Mouse (Mus musculus) stomach, embryonic 16.5 days (tissue): Measurements from ENCODE around the gene Dnajb8. TPM values are rescaled to one million over a fixed set of nuclear protein-coding genes. Genes with fewer than 3 reads are reported as not detected.

ENCODE experiments used
- ATAC-seq: fragments of 200-750 bp; cut with Nextera tagmentation; 2 replicates; pipeline ENCODE4 v1.8.0; 2017; ENCODE audit warnings: moderate number of reproducible peaks, moderate TSS enrichment; ENCODE audit not compliant: insufficient read depth, low FRiP score
- H3K27ac ChIP-seq: fragments of 300-500 bp; sonication (generic); 2 replicates; pipeline ENCODE4 v1.5.1; 2014; ENCODE audit warnings: low read length
- H3K27me3 ChIP-seq: fragments of 300-500 bp; sonication (generic); 2 replicates; pipeline ENCODE4 v1.6.1; 2014; ENCODE audit warnings: low read length, control low read depth, mixed read lengths; ENCODE audit not compliant: control insufficient read depth, insufficient read depth
- H3K36me3 ChIP-seq: fragments of 300-500 bp; sonication (generic); 2 replicates; pipeline ENCODE4 v1.6.1; 2014; ENCODE audit warnings: low read length; ENCODE audit not compliant: control insufficient read depth, insufficient read depth
- H3K4me1 ChIP-seq: fragments of 300-500 bp; sonication (generic); 2 replicates; pipeline ENCODE4 v1.6.1; 2014; ENCODE audit warnings: low read length, control low read depth, mixed read lengths; ENCODE audit not compliant: control insufficient read depth, insufficient read depth
- H3K4me2 ChIP-seq: fragments of 300-500 bp; sonication (generic); 2 replicates; pipeline ENCODE4 v1.6.1; 2014; ENCODE audit warnings: low read depth, low read length, mixed read lengths
- H3K4me3 ChIP-seq: fragments of 300-500 bp; sonication (generic); replicated peaks from 2 replicates; pipeline ENCODE4 v1.5.1; 2014; ENCODE audit warnings: mild to moderate bottlenecking, low read length
- H3K9ac ChIP-seq: fragments of 300-500 bp; sonication (generic); 2 replicates; pipeline ENCODE4 v1.6.1; 2014; ENCODE audit warnings: low read length
- H3K9me3 ChIP-seq: fragments of 300-500 bp; sonication (generic); replicated peaks from 2 replicates; pipeline ENCODE4 v1.6.1; 2016; ENCODE audit warnings: low read length, control low read depth; ENCODE audit not compliant: control insufficient read depth
- WGBS: fragments of 180-500 bp; shearing (Covaris S2); extraction: QIAGEN DNeasy Blood & Tissue Kit; methylation state at CpG from one replicate; pipeline ENCODE4 v1.1.7; 2014; 5-methylcytosine and 5-hydroxymethylcytosine counted together
- polyA plus RNA-seq: library from polyadenylated mRNA; unstranded; fragments of >200 nt; fragmentation: Nextera tagmentation; extraction: Ambion mirVana; gene quantifications from 2 replicates; pipeline ENCODE4 v1.2.1, GENCODE M21; 2015

Dnajb8 gene
- polyA plus RNA-seq, 1 experiment from 2014 or later = not detected

DNA sequence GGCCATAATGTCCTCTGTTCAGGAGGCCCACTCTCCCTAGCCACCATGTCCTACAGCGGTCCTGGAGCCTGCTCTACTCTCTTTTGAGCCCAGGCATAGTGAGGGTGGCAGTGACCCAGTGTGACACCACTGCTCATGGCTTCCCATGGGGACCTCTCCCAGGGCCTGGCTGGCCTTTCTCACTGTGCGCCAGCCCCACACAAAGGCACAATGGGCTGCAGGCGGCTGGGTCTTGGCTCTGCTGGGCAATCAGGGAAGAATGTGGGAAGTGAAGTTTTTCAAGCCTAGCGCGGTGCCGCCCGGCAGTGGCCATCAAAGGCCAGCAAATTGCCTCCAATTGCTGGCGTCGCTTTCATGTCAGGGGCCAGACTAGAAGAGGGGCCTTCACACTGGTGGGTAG, 40.1 kb downstream of the Dnajb8 start:
- H3K4me1 ChIP-seq = no peaks in the 10 kb centered on the region
- 67% methylated on average over 9 of the region's 9 CpGs for WGBS
- H3K27me3 ChIP-seq = no peaks in the 10 kb centered on the region
- no peak for ATAC-seq
- H3K27ac ChIP-seq = no peak overlapping the region
- H3K4me2 ChIP-seq = no peak overlapping the region
- peak overlapping the region; percentile 13; the same call in 1 of the 2 replicates for H3K9ac ChIP-seq
- no peaks in the 10 kb centered on the region for H3K36me3 ChIP-seq
- no peak overlapping the region for H3K4me3 ChIP-seq
- H3K9me3 ChIP-seq = no peaks in the 10 kb centered on the region

DNA sequence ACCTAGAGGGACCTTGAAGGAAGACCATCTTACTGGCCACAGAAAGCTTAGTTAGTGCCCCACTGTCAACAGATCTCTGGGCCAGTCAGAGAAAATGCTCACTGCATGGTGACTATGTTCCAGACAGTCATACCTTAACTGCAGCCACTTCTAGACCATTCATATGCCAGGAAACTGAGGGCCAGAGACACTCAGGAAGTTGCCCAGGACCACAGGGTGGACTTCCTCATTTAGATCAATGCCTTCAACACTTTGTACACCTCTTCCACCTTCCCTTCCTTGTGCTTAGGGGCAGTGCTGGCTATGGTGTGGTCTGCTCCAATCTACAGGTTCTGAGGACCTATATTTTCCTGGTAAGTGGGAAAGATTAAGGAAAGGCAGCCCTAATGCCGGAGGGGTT, 43.3 kb downstream of the Dnajb8 start:
- Histone ChIP-seq H3K27me3 (no peaks in the 10 kb centered on the region), H3K9me3 (no peaks in the 10 kb centered on the region), H3K27ac (no peak overlapping the region), H3K4me3 (no peak overlapping the region), H3K4me1 (no peaks in the 10 kb centered on the region), H3K9ac (no peak overlapping the region), H3K4me2 (no peak overlapping the region), H3K36me3 (no peaks in the 10 kb centered on the region)
- no peak for ATAC-seq
- WGBS = 88% methylated on average over 1 of the region's 1 CpGs

DNA sequence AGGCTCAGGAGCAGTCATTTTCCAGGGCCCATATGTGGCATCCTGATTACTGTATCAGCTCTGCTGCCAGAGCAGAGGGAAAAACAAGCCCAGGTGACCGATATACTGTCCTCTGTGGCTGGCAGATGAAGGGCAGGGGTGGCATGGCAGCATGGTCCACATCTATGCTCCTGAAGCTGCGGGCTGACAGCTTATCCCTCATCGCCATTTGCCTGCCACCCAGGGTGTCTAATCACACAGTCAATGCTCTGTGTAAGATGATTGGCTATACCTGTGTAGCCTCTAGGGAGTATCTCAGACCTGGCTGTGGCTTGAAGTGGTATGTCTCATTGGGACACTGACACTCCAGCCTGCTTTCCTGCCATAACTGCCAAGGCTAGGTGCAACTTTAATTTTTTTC, 44.0 kb downstream of the Dnajb8 start:
- 83% methylated on average over 3 of the region's 3 CpGs for WGBS
- no peak overlapping the region for H3K4me3 ChIP-seq

DNA sequence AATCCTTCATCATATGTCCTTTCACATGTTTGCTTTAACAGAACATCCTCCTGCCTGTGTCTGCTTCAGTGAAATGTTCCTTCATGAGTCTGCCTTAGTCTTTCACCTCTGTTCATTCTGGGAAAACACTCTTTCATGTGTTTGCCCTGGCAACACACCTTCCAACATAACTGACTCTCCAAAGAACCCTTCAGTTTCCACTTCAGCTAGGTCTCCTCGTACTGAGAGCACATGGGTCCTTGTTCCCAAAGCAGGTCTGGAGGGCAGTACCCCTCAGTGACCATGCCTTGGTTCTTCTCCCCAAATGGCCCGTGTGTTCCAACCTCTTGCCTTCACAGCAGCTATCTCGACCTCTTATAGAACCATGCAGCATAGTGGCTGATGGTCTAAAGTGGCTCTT, 45.0 kb downstream of the Dnajb8 start:
- Histone ChIP-seq H3K4me1 (no peaks in the 10 kb centered on the region), H3K9me3 (no peaks in the 10 kb centered on the region), H3K4me2 (no peak overlapping the region), H3K9ac (no peak overlapping the region), H3K4me3 (no peak overlapping the region), H3K27ac (no peak overlapping the region), H3K36me3 (no peaks in the 10 kb centered on the region), H3K27me3 (no peaks in the 10 kb centered on the region)
- WGBS = 86% methylated on average over 3 of the region's 3 CpGs
- no peak for ATAC-seq

More for the DNA sequence above, 44.0 kb downstream of the Dnajb8 start:
- Histone ChIP-seq H3K4me1 (no peaks in the 10 kb centered on the region), H3K9me3 (no peaks in the 10 kb centered on the region), H3K27ac (no peak overlapping the region), H3K9ac (no peak overlapping the region), H3K36me3 (no peaks in the 10 kb centered on the region), H3K4me2 (no peak overlapping the region), H3K27me3 (no peaks in the 10 kb centered on the region)
- no peak for ATAC-seq

DNA sequence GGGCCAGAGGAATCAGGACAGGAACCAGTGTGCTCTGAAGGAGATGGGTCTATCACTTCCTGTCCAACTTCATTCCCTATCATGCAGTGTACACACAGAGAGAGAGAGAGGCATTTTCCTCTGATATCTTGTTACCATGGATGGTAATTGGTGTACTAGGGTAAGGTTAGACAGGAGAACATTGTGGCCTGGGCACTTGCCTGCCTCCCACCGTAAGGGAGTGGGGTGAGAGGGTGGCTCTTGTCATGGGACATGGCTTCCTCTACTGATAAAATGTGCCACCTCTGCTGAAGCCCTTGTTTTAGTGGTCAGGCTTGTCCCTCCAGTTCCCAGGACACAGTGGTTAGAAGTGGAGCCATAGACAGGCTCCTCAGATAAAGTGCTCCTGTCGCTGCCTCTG, 45.9 kb downstream of the Dnajb8 start:
- Histone ChIP-seq H3K4me2 (no peak overlapping the region), H3K27ac (no peak overlapping the region), H3K4me1 (no peaks in the 10 kb centered on the region), H3K9ac (no peak overlapping the region), H3K9me3 (no peaks in the 10 kb centered on the region), H3K4me3 (no peak overlapping the region), H3K36me3 (no peaks in the 10 kb centered on the region), H3K27me3 (no peaks in the 10 kb centered on the region)
- no peak for ATAC-seq
- WGBS = 71% methylated on average over 2 of the region's 2 CpGs

DNA sequence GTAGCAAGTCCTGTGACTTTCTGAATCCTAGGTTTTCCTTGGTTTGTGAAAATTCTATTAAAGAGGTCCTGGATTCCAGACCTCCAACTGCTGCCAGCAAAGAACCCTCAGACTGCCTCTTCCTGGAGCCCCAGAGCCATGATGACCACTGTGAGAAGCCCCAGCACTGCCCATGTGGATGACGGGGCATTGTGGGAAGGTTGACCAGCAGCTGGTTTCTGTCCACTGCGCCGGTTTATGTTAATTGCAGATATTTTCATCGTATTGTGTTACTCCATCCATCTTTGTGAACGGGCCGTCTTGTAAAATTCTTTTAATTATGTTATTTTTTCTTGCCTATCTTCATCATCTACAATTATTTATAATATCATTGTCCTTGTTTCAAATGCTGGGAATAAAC, 52.6 kb downstream of the Dnajb8 start:
- H3K4me1 ChIP-seq = peaks cover 7% of the 10 kb centered on the region; the same call in 1 of the 2 replicates
- 50% methylated on average over 6 of the region's 6 CpGs for WGBS
- no peaks in the 10 kb centered on the region for H3K27me3 ChIP-seq
- no peak overlapping the region for H3K4me3 ChIP-seq
- no peaks in the 10 kb centered on the region for H3K9me3 ChIP-seq
- no peak overlapping the region for H3K4me2 ChIP-seq
- H3K36me3 ChIP-seq = no peaks in the 10 kb centered on the region
- no peak for ATAC-seq
- H3K27ac ChIP-seq = no peak overlapping the region
- no peak overlapping the region for H3K9ac ChIP-seq

DNA sequence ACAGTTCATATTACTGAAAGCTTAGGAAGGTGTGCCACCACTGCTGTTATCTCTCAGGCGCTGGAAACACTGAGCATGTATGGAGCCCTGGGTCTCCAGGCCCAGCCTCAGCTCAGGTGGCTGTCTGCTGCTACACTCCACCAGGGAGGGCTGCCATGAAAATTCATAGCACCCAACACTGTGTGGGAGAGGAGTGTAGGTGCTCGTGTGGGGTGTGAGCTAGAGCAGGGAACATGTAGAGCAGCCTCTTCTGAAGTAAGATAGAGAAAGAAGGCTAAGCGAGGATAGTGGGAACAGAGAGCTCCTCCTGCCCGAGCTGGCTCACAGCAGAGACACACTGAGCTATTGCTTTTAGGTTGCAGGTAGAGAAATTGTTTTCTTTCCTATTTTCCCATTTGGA, 54.2 kb downstream of the Dnajb8 start:
- ATAC-seq = no peak
- Histone ChIP-seq H3K4me1 (peaks cover 7% of the 10 kb centered on the region; the same call in 1 of the 2 replicates), H3K9ac (no peak overlapping the region), H3K27ac (no peak overlapping the region), H3K36me3 (no peaks in the 10 kb centered on the region), H3K9me3 (no peaks in the 10 kb centered on the region), H3K4me2 (no peak overlapping the region), H3K27me3 (no peaks in the 10 kb centered on the region), H3K4me3 (no peak overlapping the region)
- WGBS = 72% methylated on average over 4 of the region's 4 CpGs

DNA sequence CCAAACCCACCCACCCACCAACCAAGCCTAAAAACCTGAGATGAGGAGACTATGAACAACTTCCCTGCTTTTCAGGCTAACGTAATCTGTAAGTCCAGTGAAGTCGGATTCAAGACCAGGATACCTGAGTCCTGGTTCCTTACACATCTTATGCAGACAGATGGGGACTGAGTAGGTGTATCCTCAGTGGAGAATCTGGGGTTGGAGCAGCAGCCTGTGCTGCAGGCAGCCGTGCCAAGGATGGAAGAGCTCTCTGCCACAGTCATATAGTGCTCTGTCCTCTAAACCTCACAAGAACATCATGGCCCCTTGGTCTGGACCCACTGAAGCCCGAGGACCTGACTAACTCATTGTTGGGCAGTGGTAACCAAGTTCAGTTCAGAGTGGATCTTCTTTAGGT, 55.2 kb downstream of the Dnajb8 start:
- no peaks in the 10 kb centered on the region for H3K27me3 ChIP-seq
- H3K4me1 ChIP-seq = peaks cover 7% of the 10 kb centered on the region; the same call in 1 of the 2 replicates
- H3K27ac ChIP-seq = no peak overlapping the region
- H3K4me3 ChIP-seq = no peak overlapping the region
- whole genome bisulfite sequencing = 97% methylated on average over 4 of the region's 4 CpGs
- no peak overlapping the region for H3K9ac ChIP-seq
- no peaks in the 10 kb centered on the region for H3K9me3 ChIP-seq
- no peaks in the 10 kb centered on the region for H3K36me3 ChIP-seq
- ATAC-seq = no peak
- no peak overlapping the region for H3K4me2 ChIP-seq

DNA sequence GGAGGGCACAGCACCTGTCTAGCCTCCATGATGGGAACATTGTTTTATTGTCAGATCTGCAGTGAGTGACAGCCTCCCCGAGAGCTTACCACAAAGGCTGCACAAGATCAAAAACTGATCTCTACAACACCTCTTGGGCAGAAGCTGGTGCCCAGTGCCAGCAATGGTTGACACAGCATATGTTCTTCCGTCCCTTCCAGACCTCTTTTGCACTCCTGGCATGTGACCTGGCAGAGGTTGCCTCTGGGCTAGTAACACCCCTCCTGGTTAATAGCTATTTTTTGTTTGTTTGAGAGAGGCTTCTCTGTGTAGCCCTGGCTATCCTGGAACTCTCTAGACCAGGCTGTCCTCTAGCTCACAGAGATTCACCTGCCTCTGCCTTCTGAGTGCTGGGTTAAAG, 56.1 kb downstream of the Dnajb8 start:
- no peaks in the 10 kb centered on the region for H3K27me3 ChIP-seq
- peaks cover 7% of the 10 kb centered on the region; the same call in 1 of the 2 replicates for H3K4me1 ChIP-seq
- no peak overlapping the region for H3K4me3 ChIP-seq
- H3K4me2 ChIP-seq = no peak overlapping the region
- no peak overlapping the region for H3K9ac ChIP-seq
- no peak for ATAC-seq
- H3K36me3 ChIP-seq = no peaks in the 10 kb centered on the region
- no peak overlapping the region for H3K27ac ChIP-seq
- whole genome bisulfite sequencing = 94% methylated on average over 2 of the region's 2 CpGs
- no peaks in the 10 kb centered on the region for H3K9me3 ChIP-seq
